Mouse (Mus musculus) forelimb bud, embryonic 11.5 days (tissue): ENCODE results near the gene Mrm2.
"Not testable (repeated sequence)": the region's sequence is repeated elsewhere in the genome, so short reads cannot be mapped to it uniquely, and the experiment has no call there.

ENCODE experiments used
- DNase-seq: peaks from one replicate; pipeline ENCODE4 v3.0.0-alpha.2; 2012; ENCODE audit warnings: low read depth, low spot score

Mrm2 gene

GRCm38 (mm10) chr5:140331615-140332512, at the start of gene Mrm2:
Mrm2 (minus strand) TSS chr5:140331898.
- peak; percentile 86 for DNase-seq

- no peak for DNase-seq
These were observed 49.5 kb upstream of the Mrm2 start for GRCm38 (mm10) chr5:140381156-140381555.

GRCm38 (mm10) chr5:140379299-140379698, 47.6 kb upstream of the Mrm2 start:
- DNase-seq, result no peak

- DNase-seq, result no peak
These were observed 46.6 kb upstream of the Mrm2 start for GRCm38 (mm10) chr5:140378121-140378853.

GRCm38 (mm10) chr5:140375249-140375829, 43.6 kb upstream of the Mrm2 start:
- DNase-seq, result no peak

GRCm38 (mm10) chr5:140374226-140374625, 42.5 kb upstream of the Mrm2 start:
- DNase-seq, result no peak

GRCm38 (mm10) chr5:140373711-140374110, 42.0 kb upstream of the Mrm2 start:
- no peak for DNase-seq

- DNase-seq, result no peak
These were observed 40.0 kb upstream of the Mrm2 start for GRCm38 (mm10) chr5:140371671-140372070.

- no peak for DNase-seq
These were observed 39.0 kb upstream of the Mrm2 start for GRCm38 (mm10) chr5:140370446-140371254.

- no peak for DNase-seq
These were observed 37.8 kb upstream of the Mrm2 start for GRCm38 (mm10) chr5:140369466-140369865.

- no peak for DNase-seq
These were observed 37.2 kb upstream of the Mrm2 start for GRCm38 (mm10) chr5:140368926-140369325.

- not testable (repeated sequence) for DNase-seq
These were observed 36.4 kb upstream of the Mrm2 start for GRCm38 (mm10) chr5:140368126-140368525.

GRCm38 (mm10) chr5:140364415-140364814, 32.7 kb upstream of the Mrm2 start:
- DNase-seq, result no peak

GRCm38 (mm10) chr5:140359930-140360674, 28.4 kb upstream of the Mrm2 start:
- no peak for DNase-seq

- no peak for DNase-seq
These were observed 25.8 kb upstream of the Mrm2 start for GRCm38 (mm10) chr5:140357466-140357865.

- no peak for DNase-seq
These were observed 24.2 kb upstream of the Mrm2 start for GRCm38 (mm10) chr5:140355934-140356333.

GRCm38 (mm10) chr5:140352352-140352751, 20.7 kb upstream of the Mrm2 start:
- no peak for DNase-seq

- DNase-seq, result no peak
These were observed 19.2 kb upstream of the Mrm2 start for GRCm38 (mm10) chr5:140350731-140351497.

- DNase-seq, result no peak
These were observed 18.2 kb upstream of the Mrm2 start for GRCm38 (mm10) chr5:140349882-140350281.

GRCm38 (mm10) chr5:140346050-140346449, 14.4 kb upstream of the Mrm2 start:
- DNase-seq, result no peak
